Mouse (Mus musculus) testis, adult 2 months (tissue): ENCODE measurements around the gene 4932438A13Rik.

ENCODE experiments used
- CTCF ChIP-seq: fragments of 200-500 bp; IDR thresholded peaks from 2 replicates; pipeline ENCODE4 v1.5.1; 2012; ENCODE audit warnings: low read depth, mild to moderate bottlenecking, inconsistent platforms, low read length, moderate library complexity; ENCODE audit not compliant: control insufficient read depth, insufficient read depth, insufficient replicate concordance
- POLR2A ChIP-seq: fragments of 200-500 bp; IDR thresholded peaks from 2 replicates; pipeline ENCODE4 v1.6.1; 2012; ENCODE audit warnings: low read depth, mild to moderate bottlenecking, inconsistent platforms, low read length, moderate library complexity; ENCODE audit not compliant: control insufficient read depth

DNA sequence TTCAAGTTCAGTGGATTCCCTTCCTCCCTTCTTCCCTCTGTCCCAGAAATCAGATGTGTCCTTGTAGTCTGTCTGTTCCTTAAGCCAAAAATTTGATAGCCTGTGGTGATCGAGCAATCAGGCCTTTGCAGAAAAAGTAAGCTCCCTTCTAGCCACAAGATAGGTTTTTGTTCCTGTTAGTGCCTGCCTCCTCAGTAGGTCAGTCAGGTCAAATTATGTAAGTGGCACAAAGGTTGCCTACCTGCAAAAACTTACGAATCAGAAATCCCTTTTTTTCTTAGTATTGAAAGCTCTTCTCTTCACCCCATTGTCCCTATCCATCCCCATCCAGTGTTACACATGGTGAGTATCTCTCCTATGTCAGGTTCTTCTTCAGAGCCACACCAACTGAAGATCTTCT is 54.9 kb downstream of the 4932438A13Rik start:
- TF ChIP-seq POLR2A (no peak), CTCF (no peak)
